Mouse (Mus musculus) embryo, embryonic 11.5 days (tissue): ENCODE measurements around the gene Insig1.
A peak's percentile ranks its signal among the peaks of the same experiment; 100 is the strongest.

ENCODE experiments used
- DNase-seq: peaks from one replicate; pipeline ENCODE4 v3.0.0-alpha.2; 2012; ENCODE audit warnings: low read depth, low spot score

The Insig1 gene

DNA sequence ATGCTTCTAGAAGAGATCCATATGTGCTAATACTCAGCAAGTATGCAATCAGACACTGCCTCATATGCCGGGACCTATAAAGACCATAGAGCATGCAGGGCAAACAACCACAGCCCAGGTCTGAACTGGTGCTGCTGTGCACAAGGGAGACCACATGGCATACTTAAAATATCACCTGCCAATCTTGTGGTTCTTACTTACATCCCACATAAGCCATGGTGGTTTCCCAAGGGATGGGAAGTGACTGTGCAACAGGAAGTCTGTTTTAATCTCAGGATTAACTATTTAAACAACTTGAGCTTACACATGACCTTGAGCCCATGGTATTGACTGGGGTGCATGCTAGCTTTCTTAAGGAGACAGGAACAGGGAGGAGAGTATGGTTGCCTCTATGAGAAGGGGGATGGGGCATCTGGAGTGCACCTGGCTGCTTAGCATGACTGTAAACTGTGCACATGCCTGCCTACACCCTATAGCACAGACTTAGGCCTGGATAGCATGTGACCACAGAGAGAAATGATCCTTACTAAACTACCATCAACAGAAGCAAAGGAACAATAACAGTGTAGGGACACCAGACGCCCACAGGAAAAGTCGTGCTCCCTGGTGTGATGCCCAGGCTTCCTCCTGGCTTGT is 7.1 kb upstream of the Insig1 start:
- no peak for DNase-seq

DNA sequence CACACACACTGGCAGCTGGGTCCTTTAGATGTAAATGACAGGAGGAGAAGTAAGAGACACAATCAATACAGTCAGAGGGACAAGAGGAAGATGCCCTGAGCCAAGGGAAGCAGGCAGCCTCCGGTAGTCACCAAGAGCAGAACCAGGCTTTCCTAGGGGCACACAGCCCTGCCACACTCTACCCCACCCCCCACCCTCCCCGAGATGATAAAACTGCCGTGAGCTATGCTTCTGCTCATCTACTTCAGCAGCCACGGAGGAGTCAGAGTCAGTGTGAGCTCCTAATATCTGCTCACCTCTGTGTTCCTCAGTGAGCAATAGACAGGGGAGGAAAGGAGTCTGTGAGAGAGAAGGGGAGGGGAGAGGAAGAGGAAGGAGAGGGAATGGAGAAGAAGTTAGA is 5.9 kb upstream of the Insig1 start:
- DNase-seq: no peak

DNA sequence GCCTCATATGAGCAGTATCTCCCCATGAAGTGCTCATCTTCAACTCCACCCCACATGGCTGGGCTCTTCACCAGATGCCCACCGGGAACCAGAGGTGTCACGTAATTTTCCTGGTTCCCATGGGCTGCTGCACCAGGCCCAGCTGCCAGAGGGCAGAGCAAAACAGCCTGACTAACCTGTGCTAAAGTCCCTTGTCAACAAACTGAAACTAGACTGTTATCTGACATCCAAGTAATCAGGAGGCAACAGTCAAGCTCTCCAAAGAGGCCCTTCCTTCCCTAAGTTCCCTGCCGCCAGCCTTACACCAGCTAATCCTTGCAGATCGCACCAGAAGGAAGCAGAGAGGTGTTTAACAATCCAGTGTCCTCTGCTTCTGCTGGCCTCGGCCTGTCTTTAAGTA is 4.9 kb upstream of the Insig1 start:
- DNase-seq: no peak

- no peak for DNase-seq
Observed at GRCm38 (mm10) chr5:28070149-28070827, 875 bp upstream of the Insig1 start.

DNA sequence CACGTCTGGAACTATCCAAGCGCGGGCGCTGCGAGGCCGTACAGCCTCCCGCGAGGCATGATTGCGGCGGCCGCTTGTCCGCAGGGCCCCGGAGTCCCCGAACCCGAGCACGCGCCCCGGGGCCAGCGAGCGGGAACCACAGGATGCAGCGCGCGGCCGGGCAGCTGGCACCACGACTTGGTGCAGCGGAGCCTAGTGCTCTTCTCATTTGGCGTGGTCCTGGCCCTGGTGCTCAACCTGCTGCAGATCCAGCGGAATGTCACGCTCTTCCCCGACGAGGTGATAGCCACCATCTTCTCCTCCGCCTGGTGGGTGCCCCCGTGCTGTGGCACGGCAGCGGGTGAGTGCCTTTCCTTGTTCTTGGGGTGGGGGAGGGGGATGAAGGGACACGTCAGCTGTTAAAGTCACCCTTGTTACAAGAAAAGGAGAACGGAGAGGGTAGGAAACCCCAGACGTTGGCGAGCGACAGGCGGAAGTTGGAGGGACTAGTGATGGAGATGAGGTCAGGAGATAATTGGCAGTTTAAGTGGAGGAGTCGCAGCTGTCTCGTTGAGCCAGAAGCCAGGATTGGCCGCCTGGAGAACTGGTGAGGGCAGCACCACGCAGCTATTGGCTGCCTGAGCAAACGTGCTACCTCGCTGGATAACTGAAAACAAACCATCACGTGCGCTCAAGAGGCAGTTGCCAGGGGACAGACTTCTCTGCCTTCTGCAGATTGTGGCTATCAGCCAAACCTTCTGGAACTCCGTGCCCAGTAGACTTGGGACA is 477 bp downstream of the Insig1 start:
- peak; percentile 75 for DNase-seq

DNA sequence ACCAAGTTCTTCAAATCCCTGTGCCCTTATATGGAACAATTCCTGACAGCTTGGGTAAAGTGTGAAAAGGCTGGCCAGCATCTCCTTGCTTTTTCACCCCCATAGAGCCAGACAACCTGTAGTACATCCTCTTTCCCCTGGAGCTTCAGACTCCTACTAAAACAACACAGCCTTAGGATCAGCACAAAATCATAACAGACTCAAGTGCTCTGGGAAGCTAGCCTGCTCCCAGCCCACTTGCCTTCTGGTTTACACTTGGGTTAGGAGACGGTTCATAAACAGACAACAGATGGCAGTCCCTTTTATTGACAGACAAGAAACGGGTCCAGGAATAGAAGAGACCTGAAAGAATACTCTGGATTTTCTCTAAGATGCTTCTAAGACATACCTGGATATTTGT is 8.3 kb downstream of the Insig1 start:
- DNase-seq: no peak

GRCm38 (mm10) chr5:28081127-28081526 is 10.0 kb downstream of the Insig1 start:
- no peak for DNase-seq

DNA sequence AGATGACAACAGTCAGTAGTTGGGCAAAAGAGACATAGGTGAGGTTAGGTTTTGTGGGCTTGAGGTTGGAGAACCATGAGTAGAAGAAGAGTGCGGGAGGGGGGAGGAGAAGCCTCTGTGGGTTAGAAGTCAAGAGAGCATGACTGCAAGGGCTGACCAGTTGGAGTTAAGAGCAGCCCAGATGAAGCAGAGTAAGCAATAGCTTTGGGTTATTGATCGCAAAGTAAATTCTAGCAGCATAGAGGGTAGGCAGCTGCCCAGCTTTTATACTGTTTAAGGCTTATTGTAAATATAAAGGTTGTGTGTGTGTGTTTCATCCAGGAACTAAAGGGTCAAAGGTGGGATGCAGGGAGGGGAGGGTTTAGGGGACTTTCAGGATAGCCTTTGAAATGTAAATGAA is 10.7 kb downstream of the Insig1 start:
- no peak for DNase-seq

DNA sequence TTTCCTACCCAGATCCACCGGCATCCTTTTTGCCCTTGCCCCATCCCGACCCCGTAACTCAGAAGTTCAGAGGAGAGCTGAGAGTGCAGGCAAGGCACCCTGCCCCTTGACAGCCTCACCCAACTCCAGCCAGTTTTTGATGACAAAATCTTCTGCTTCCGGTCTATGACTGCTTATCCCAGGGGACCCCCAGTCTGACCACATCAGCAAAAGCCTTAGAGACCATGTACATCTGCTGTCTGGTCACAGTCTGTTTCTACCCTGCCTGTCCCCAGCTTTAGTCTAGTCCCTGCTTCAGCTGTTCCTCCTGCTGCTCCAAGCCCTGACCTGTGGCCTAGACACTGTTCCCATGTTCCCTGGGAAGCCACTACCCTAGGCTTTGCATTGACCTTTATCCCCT is 11.1 kb downstream of the Insig1 start:
- no peak for DNase-seq

- DNase-seq: no peak
Observed at GRCm38 (mm10) chr5:28082796-28083195, 11.6 kb downstream of the Insig1 start.

DNA sequence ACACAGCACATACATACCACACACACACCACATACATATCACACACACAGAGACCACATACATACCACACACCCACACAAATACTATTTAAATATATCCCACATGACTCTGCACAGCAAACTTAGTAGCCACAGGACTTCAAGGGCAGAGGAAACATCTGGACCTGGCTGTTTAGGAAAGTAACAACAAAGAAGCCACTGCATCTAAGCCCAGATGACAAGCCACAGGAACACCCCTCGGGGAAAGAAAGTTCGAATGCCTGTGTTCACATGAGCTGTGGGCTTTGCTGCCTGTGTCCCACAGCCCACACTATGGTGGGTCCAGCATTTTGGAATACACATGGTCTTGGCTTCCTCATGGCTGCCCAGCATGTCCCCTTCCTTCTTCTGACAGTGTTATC is 13.6 kb downstream of the Insig1 start:
- DNase-seq: no peak

GRCm38 (mm10) chr5:28090547-28090946 is 19.4 kb downstream of the Insig1 start:
- DNase-seq: no peak

DNA sequence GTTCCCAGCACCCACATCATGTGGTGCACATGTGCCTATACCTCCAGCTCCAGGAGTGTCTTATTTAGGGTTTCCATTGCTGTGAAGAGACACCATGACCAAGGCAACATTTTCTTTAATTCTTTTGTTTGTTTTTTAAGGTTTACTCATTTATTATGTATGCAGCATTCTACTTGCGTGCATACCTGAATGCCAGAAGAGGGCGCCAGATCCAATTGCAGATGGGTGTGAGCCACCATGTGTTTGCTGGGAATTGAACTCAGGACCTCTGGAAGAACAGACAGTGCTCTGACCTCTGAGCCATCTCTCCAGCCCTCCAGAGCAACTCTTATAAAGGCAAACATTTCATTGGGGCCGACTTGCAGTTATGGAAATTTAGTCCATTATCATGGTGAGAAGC is 21.2 kb downstream of the Insig1 start:
- no peak for DNase-seq

GRCm38 (mm10) chr5:28093874-28094273 is 22.7 kb downstream of the Insig1 start:
- DNase-seq: peak; percentile 56

GRCm38 (mm10) chr5:28094393-28094792 is 23.2 kb downstream of the Insig1 start:
- no peak for DNase-seq

GRCm38 (mm10) chr5:28094846-28095245 is 23.7 kb downstream of the Insig1 start:
- DNase-seq: no peak

DNA sequence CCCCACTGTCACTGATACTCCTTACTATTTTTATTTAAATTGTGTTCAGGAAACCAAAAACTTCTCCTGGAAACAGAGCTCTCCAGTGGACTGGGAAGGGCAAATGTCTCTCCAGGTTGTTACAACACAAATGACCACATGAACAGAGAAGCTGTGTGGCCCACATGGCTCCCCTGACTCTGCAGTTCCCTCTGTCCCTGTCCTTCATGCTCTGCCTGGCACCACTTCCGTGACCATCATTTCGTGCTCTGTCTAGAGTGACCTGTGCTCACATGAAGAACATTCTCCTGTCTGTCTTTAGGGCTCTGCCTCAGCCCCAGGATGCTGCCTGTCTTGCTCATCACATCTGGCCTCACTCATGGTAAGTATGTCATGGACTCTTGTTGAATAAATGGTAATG is 24.5 kb downstream of the Insig1 start:
- DNase-seq: no peak

GRCm38 (mm10) chr5:28106966-28107365 is 35.8 kb downstream of the Insig1 start:
- DNase-seq: no peak

GRCm38 (mm10) chr5:28107974-28108373 is 36.8 kb downstream of the Insig1 start:
- DNase-seq: no peak

DNA sequence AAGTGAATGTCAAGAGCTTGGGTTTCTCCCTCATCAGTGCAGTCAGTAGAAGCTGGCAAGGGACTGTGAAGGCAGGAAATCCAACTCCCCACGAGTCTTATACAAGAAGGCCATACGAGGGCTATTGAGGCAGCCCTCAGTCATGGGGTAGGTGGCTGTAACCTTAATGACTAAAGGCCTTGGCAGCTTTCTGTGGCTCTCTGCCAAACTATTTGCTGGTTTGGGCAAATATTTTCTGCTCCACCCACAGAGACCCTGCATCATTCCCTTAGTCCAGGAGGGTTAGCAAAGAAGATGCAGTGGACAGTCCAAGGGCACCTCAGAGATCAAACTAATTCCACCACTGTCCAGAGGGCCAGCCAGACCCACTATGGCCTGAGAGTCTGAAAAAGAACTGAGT is 39.7 kb downstream of the Insig1 start:
- no peak for DNase-seq

DNA sequence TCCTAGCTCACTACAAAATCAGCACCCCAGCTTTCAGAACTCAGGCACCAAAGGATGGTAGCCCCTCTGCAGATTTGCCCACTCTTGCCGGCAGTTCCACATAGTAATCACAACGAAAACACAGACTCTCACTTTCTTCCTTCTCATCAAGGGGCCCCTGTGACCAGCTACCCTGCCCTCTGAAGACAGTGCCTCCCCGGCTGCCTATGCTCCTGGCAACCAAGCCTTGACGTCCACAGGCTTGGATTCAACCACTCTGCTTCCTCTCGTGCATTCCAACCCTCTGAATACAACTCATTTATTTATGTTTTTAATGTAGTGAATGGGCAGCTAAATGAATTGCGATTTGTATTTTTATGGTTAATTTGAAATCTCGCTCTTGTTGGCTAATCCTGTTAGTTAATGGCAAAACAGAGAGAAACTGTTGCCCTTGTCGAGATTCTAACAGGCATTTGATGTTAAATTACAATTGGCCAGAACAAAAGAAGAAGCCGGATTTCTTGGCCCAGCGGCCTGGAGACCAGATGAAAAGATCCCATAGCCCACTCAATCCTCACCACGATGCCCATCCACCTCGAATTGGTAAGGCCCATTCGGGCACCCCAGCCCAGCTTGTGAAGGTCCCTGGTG is 46.2 kb downstream of the Insig1 start:
- no peak for DNase-seq

DNA sequence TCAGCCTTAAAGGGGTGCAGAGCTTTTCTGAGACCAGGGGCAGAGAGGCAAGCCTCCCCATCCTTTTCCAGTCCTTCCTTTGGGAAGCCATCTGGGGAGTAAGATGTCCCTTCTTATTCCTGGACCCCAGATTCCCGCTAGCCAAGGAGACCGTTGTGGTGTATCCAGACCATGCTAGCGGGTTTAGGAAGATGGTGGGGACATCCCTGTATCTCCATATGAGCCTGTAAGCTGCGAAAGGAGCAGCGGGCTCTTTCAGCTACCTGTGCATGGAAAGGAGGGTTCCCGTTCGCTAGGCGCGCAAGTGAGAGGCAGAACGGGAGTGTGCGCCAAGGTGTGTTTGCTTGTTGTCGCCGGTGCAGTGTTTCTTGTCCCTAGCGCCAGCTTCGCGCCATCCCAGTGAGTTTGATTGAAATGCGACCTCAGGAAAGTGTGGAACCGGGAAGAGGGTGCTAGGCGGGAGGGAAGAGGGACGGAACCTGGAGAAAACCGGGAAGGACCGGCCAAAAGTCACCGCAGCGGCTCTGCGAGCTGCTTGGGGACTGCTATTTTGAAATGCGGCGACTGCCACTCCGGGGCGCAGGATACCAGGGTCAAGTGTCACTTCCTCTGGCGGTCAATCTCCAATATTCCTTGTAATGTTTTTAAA is 46.8 kb downstream of the Insig1 start:
- DNase-seq: no peak
